Mouse (Mus musculus) adrenal gland, postnatal 10 days (tissue): ENCODE measurements around the gene Gm13272. TPM values are rescaled to one million over a fixed set of nuclear protein-coding genes. Genes with fewer than 3 reads are reported as not detected.
A peak's percentile ranks its signal among the peaks of the same experiment; 100 is the strongest.
"Not testable (repeated sequence)": the region's sequence is repeated elsewhere in the genome, so short reads cannot be mapped to it uniquely, and the experiment has no call there.

Experiments
- DNase-seq: peaks from one replicate; pipeline ENCODE4 v3.0.0; 2021; ENCODE audit warnings: mixed read lengths
- total RNA-seq, 2 experiments: library from RNA; stranded (reverse); gene quantifications; 2 replicates each; pipeline ENCODE4 v1.2.3; 2021

Gene Gm13272
- total RNA-seq, 2 experiments from 2014 or later, result not detected

- not testable (repeated sequence) for DNase-seq
These were observed 5.8 kb downstream of the Gm13272 start, which contains the start of gene Gm13276 for GRCm38 (mm10) chr4:88785409-88785808. Gene Gm13276, plus strand, starts transcription at chr4:88785709.

GRCm38 (mm10) chr4:88788402-88788801 lies 8.8 kb downstream of the Gm13272 start, which contains the start of gene Gm13277:
Gene Gm13277, plus strand, starts transcription at chr4:88788632.
- DNase-seq, result peak; percentile 75

- not testable (repeated sequence) for DNase-seq
These were observed 11.6 kb downstream of the Gm13272 start, which contains the start of gene Gm13278 for GRCm38 (mm10) chr4:88791250-88791649. Gene Gm13278, plus strand, starts transcription at chr4:88791550.

- DNase-seq, result peak; percentile 29
These were observed 14.5 kb downstream of the Gm13272 start, which contains the start of gene Gm13275 for GRCm38 (mm10) chr4:88793936-88794675. Gene Gm13275, plus strand, starts transcription at chr4:88794487.

DNA sequence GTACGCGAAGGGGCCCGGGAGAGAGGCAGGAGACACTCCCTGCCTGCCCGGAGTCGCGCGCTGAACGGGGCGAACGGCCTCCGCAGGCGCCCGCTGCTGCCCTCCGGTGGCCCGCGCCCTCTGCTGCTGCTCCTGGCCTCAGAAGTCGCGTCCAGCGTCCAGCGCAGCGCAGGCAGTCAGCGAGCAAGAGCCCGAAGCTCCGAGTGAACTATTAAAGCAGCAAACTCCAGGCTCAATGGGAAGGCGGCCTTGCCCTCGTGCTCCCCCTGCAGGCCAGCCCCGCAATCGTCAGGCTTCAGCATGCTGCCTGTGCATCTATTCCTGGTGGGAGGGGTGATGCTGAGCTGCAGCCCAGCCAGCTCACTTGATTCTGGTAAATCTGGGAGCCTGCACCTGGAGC lies 17.4 kb downstream of the Gm13272 start, which contains the start of gene Gm13279:
Gene Gm13279 (plus strand): TSS at position 301 of the 400 bp plus-strand sequence.
- not testable (repeated sequence) for DNase-seq

- DNase-seq, result not testable (repeated sequence)
These were observed 19.7 kb downstream of the Gm13272 start, which contains the start of gene Gm13285 for GRCm38 (mm10) chr4:88799365-88799764. Gene Gm13285, plus strand, starts transcription at chr4:88799665.

DNA sequence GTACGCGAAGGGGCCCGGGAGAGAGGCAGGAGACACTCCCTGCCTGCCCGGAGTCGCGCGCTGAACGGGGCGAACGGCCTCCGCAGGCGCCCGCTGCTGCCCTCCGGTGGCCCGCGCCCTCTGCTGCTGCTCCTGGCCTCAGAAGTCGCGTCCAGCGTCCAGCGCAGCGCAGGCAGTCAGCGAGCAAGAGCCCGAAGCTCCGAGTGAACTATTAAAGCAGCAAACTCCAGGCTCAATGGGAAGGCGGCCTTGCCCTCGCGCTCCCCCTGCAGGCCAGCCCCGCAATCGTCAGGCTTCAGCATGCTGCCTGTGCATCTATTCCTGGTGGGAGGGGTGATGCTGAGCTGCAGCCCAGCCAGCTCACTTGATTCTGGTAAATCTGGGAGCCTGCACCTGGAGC lies 23.3 kb downstream of the Gm13272 start, which contains the start of gene Gm13287:
Gene Gm13287 (plus strand): TSS at position 301 of the 400 bp plus-strand sequence.
- DNase-seq, result not testable (repeated sequence)

DNA sequence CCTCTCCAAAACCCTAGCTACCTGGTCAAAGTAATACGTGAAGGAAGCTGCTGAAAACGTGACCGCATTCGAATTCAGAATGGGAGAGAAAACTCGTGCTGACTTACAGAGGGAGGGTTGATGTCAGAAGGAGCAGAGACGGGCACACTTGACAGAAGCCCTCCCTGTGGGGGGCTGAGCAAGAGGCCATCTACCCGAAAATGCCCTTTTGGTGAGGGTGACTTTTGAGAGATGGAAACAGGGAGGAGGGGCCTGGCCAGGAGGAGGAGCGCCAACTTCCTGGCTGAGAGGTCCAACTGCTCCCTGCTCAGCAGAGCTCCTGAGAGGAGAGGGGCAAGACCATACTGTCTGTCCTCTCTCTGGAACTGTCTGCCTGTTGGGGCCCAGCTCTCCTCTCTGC lies 25.6 kb downstream of the Gm13272 start, which contains the start of gene Gm13288:
Gene Gm13288 (plus strand): TSS at position 301 of the 400 bp plus-strand sequence.
- not testable (repeated sequence) for DNase-seq

GRCm38 (mm10) chr4:88805761-88806160 lies 26.1 kb downstream of the Gm13272 start:
- DNase-seq, result peak; percentile 40

DNA sequence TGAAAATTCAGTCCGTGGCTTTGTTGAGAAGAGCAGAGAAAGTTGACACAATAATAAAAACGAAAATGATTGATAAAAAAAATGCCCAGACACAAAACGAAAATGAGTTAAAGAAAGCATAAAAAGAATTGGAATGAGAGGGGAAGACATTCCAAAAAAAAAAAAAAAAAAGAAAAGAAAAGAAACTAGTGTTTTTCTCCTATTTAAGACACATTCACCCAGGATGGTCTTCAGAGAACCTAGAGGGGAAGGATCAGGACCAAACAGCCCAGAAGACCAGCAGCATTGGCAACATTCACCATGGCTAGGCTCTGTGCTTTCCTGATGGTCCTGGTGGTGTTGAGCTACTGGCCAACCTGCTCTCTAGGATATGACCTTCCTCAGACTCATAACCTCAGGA lies 36.3 kb downstream of the Gm13272 start, which contains the start of gene Ifna7:
Gene Ifna7 (plus strand): TSS at position 301 of the 400 bp plus-strand sequence.
- DNase-seq, result no peak

DNA sequence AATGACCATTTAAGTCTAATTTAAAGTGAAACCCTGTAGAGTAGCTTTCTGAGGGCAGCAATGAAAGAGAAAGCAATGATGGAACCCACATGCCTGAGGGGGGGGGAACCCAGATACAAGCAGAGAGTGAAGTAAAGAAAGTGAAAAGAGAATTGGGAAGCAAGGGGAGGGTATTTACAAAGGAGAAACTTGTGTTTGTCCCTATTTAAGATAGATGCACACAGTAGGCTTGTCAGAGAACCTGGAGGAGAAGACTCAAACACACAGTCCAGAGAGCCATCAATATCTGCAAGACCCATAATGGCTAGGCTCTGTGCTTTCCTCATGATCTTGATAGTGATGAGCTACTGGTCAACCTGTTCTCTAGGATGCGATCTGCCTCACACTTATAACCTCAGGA lies 40.0 kb downstream of the Gm13272 start, which contains the start of gene Ifna11:
Gene Ifna11 (plus strand): TSS at position 301 of the 400 bp plus-strand sequence.
- DNase-seq, result no peak

GRCm38 (mm10) chr4:88822995-88823394 lies 43.3 kb downstream of the Gm13272 start:
- DNase-seq, result peak; percentile 19

- not testable (repeated sequence) for DNase-seq
These were observed 47.5 kb downstream of the Gm13272 start, which contains the start of gene Ifna6 for GRCm38 (mm10) chr4:88827116-88827515. Gene Ifna6, plus strand, starts transcription at chr4:88827416.

Other genes with a start within 250 kb of the Gm13272 start
- gene Ifna15, start 221.6 kb upstream of the Gm13272 start, total RNA-seq, result not detected
- not detected for gene Ifna14, start 208.1 kb upstream of the Gm13272 start, total RNA-seq
- gene Ifna9, start 187.5 kb upstream of the Gm13272 start, total RNA-seq, result not detected
- not detected for gene Ifna12, start 176.5 kb upstream of the Gm13272 start, total RNA-seq
- gene C87499, start 145.4 kb upstream of the Gm13272 start, total RNA-seq, result not detected
- gene Ifna13, start 135.4 kb upstream of the Gm13272 start, total RNA-seq, result not detected
- not detected for gene Ifna16, start 102.9 kb upstream of the Gm13272 start, total RNA-seq
- gene Ifna2, start 95.9 kb upstream of the Gm13272 start, total RNA-seq, result not detected
- not detected for gene Ifnab, start 88.5 kb upstream of the Gm13272 start, total RNA-seq
- gene Gm26566, start 58.0 kb upstream of the Gm13272 start, total RNA-seq, result 1 to 10 TPM in 1 of 2 experiments, under 1 TPM in 1; 0.60 to 1.2 TPM
- 10 to 100 TPM; 74.5 to 81.4 TPM for gene Klhl9, start 57.4 kb upstream of the Gm13272 start, total RNA-seq
- not detected for gene Gm13271, start 25.0 kb upstream of the Gm13272 start, total RNA-seq
- under 1 TPM in 1 of 2 experiments, not detected in 1; 0.24 TPM for gene Gm13283, start 19.7 kb upstream of the Gm13272 start, total RNA-seq
- not detected for gene Gm13290, start 6.0 kb upstream of the Gm13272 start, total RNA-seq
- gene Gm13289, start 2.9 kb upstream of the Gm13272 start, total RNA-seq, result not detected
- not detected for gene Ifnz, start 2.3 kb downstream of the Gm13272 start, total RNA-seq
- not detected for gene Gm13276, start 5.9 kb downstream of the Gm13272 start, total RNA-seq
- not detected for gene Gm13277, start 8.8 kb downstream of the Gm13272 start, total RNA-seq
- not detected for gene Gm13278, start 11.7 kb downstream of the Gm13272 start, total RNA-seq
- gene Gm13275, start 14.6 kb downstream of the Gm13272 start, total RNA-seq, result not detected
- gene Gm13279, start 17.5 kb downstream of the Gm13272 start, total RNA-seq, result not detected
- under 1 TPM in 1 of 2 experiments, not detected in 1; 0.21 TPM for gene Gm13285, start 19.8 kb downstream of the Gm13272 start, total RNA-seq
- gene Gm13287, start 23.4 kb downstream of the Gm13272 start, total RNA-seq, result not detected
- not detected for gene Gm13288, start 25.7 kb downstream of the Gm13272 start, total RNA-seq
- gene Ifna7, start 36.4 kb downstream of the Gm13272 start, total RNA-seq, result not detected
- not detected for gene Ifna11, start 40.1 kb downstream of the Gm13272 start, total RNA-seq
- gene Ifna6, start 47.6 kb downstream of the Gm13272 start, total RNA-seq, result not detected
- gene Ifna5, start 55.7 kb downstream of the Gm13272 start, total RNA-seq, result not detected
- not detected for gene Ifna4, start 62.0 kb downstream of the Gm13272 start, total RNA-seq
- gene Ifna1, start 70.2 kb downstream of the Gm13272 start, total RNA-seq, result not detected
- not detected for gene Ifne, start 100.4 kb downstream of the Gm13272 start, total RNA-seq